Mouse (Mus musculus) hindbrain, embryonic 16.5 days (tissue): ENCODE measurements at regions not wholly inside any gene's neighbourhood (a gene's known extent, or its start where the extent isn't known, plus 50 kb on each side); places are given as distances from the start of the nearest gene placed in this dataset.
"Not testable (repeated sequence)": the region's sequence is repeated elsewhere in the genome, so short reads cannot be mapped to it uniquely, and the experiment has no call there.

Experiments used
- ATAC-seq: fragments of 200-750 bp; cut with Nextera tagmentation; 2 replicates; pipeline ENCODE4 v1.8.0; 2017; ENCODE audit warnings: moderate TSS enrichment, moderate library complexity
- H3K27ac ChIP-seq: fragments of 300-500 bp; sonication (generic); 2 replicates; pipeline ENCODE4 v1.5.1; 2014; ENCODE audit warnings: low read depth, mild to moderate bottlenecking, control low read depth, low read length, moderate library complexity
- H3K27me3 ChIP-seq: fragments of 300-500 bp; sonication (generic); replicated peaks from 2 replicates; pipeline ENCODE4 v1.6.1; 2014; ENCODE audit warnings: low read length; ENCODE audit not compliant: control insufficient read depth, insufficient read depth
- H3K36me3 ChIP-seq: fragments of 300-500 bp; sonication (generic); 2 replicates; pipeline ENCODE4 v1.6.1; 2014; ENCODE audit warnings: mild to moderate bottlenecking, low read length, moderate library complexity, mixed read lengths; ENCODE audit not compliant: control insufficient read depth, insufficient read depth
- H3K4me1 ChIP-seq: fragments of 300-500 bp; sonication (generic); 2 replicates; pipeline ENCODE4 v1.6.1; 2014; ENCODE audit warnings: low read depth, low read length; ENCODE audit not compliant: control insufficient read depth, insufficient read depth
- H3K4me2 ChIP-seq: fragments of 300-500 bp; sonication (generic); 2 replicates; pipeline ENCODE4 v1.6.1; 2014; ENCODE audit warnings: mild to moderate bottlenecking, low read length, control low read depth, moderate library complexity
- H3K4me3 ChIP-seq: fragments of 300-500 bp; sonication (generic); 2 replicates; pipeline ENCODE4 v1.5.1; 2014; ENCODE audit warnings: mild to moderate bottlenecking, low read length, control low read depth, moderate library complexity
- H3K9ac ChIP-seq: fragments of 300-500 bp; sonication (generic); 2 replicates; pipeline ENCODE4 v1.6.1; 2014; ENCODE audit warnings: low read depth, mild to moderate bottlenecking, control low read depth, low read length, moderate library complexity
- H3K9me3 ChIP-seq: fragments of 300-500 bp; sonication (generic); 2 replicates; pipeline ENCODE4 v1.6.1; 2014; ENCODE audit warnings: mild to moderate bottlenecking, low read length, moderate library complexity; ENCODE audit not compliant: control insufficient read depth
- WGBS: fragments of 180-500 bp; shearing (Covaris S2); extraction: QIAGEN DNeasy Blood & Tissue Kit; methylation state at CpG from one replicate; pipeline ENCODE4 v1.1.7; 2014; 5-methylcytosine and 5-hydroxymethylcytosine counted together

- H3K4me3 ChIP-seq: no peak overlapping the region
- H3K36me3 ChIP-seq: no peaks in the 10 kb centered on the region
- no peaks in the 10 kb centered on the region for H3K27me3 ChIP-seq
- H3K4me1 ChIP-seq: no peaks in the 10 kb centered on the region
- no peak overlapping the region for H3K9ac ChIP-seq
- WGBS: 67% methylated on average over 1 of the region's 1 CpGs
- H3K4me2 ChIP-seq: no peak overlapping the region
- no peak overlapping the region for H3K27ac ChIP-seq
- H3K9me3 ChIP-seq: no peaks in the 10 kb centered on the region
- ATAC-seq: no peak
Measured at GRCm38 (mm10) chr2:98263641-98264040, 398.4 kb upstream of the Gm10801 start.

DNA sequence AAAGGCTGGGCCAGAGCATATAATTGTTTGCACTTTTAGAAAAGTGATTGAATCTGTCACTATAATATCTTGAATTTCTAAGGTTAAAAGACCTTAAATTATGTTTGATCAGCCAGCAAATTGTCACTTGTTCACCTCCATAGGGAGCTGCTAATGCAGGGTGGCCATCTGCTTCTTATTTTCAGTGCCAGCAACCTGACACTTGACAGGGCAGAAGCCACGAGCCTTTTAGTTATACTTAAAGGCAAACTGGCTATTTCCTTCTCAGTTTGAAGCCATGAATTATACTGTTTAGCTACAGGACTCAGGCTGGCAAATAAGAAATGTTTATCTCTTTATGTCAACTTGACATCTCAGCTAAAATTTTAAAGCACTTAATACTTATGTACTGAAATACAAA, 392.5 kb upstream of the Gm10801 start:
- no peak overlapping the region for H3K4me2 ChIP-seq
- no peaks in the 10 kb centered on the region for H3K27me3 ChIP-seq
- ATAC-seq: no peak
- H3K27ac ChIP-seq: no peak overlapping the region
- WGBS: 41% methylated on average over 1 of the region's 1 CpGs
- H3K9me3 ChIP-seq: no peaks in the 10 kb centered on the region
- H3K4me3 ChIP-seq: no peak overlapping the region
- no peak overlapping the region for H3K9ac ChIP-seq
- H3K36me3 ChIP-seq: no peaks in the 10 kb centered on the region
- H3K4me1 ChIP-seq: no peaks in the 10 kb centered on the region

GRCm38 (mm10) chr2:98286796-98287352, 375.2 kb upstream of the Gm10801 start:
- 88% methylated on average over 3 of the region's 3 CpGs for WGBS
- no peaks in the 10 kb centered on the region for H3K4me1 ChIP-seq
- no peak overlapping the region for H3K27ac ChIP-seq
- H3K36me3 ChIP-seq: no peaks in the 10 kb centered on the region
- no peaks in the 10 kb centered on the region for H3K9me3 ChIP-seq
- H3K4me3 ChIP-seq: no peak overlapping the region
- no peaks in the 10 kb centered on the region for H3K27me3 ChIP-seq
- no peak overlapping the region for H3K4me2 ChIP-seq
- no peak for ATAC-seq
- no peak overlapping the region for H3K9ac ChIP-seq

DNA sequence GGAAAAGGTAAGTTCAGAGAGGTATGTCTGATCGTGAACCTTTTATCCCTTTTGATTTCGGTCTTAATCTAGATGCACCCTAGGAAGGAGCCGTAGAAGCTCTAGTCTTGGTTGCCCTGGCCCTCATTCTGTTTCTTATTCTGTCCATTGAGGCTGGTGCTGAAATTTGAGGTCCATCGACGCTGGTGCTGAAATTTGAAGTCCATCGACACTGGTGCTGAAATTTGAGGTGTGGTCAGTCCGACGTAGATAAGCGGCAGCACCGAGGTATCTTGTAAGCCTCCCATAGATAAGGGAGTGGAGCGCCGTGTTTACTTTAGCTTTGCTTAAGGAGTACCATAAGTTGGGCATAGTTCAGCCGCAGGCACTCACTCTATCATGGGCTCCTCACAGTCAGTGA, 332.0 kb upstream of the Gm10801 start:
- H3K9me3 ChIP-seq: peaks cover 10% of the 10 kb centered on the region; the same call in 1 of the 2 replicates
- not testable (repeated sequence) for H3K27ac ChIP-seq, H3K4me1 ChIP-seq, H3K36me3 ChIP-seq, H3K4me3 ChIP-seq, H3K4me2 ChIP-seq, H3K27me3 ChIP-seq, H3K9ac ChIP-seq, ATAC-seq
- WGBS: 89% methylated on average over 13 of the region's 13 CpGs

DNA sequence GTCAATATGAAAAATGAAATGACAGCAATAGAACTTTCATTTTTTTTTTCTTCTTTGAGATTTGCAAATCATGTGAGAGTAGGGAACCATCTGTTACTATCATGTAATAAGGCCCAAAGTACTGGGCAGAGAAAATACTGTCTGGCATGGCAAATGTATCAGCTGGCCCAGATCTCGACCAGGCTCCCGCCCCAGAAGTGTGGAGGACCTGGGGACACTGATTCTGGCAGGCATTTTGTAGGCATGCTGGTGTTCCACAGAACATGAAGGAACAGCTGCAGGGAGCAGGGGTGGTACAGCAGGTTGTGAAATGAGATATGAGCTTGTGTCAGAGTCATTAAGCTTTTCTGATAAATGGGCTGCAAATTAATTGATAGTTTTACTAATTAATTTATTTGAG, 307.8 kb upstream of the Gm10801 start:
- Histone ChIP-seq H3K27ac (no peak overlapping the region), H3K4me1 (no peaks in the 10 kb centered on the region), H3K9ac (no peak overlapping the region), H3K36me3 (no peaks in the 10 kb centered on the region), H3K4me2 (no peak overlapping the region), H3K4me3 (no peak overlapping the region), H3K9me3 (0 out of 2 replicates have a peak, but pooled peaks cover 2% of the 10 kb centered on the region), H3K27me3 (no peaks in the 10 kb centered on the region)
- 64% methylated on average over 2 of the region's 2 CpGs for WGBS
- peak; percentile 93 for ATAC-seq

- H3K9me3 ChIP-seq: no peaks in the 10 kb centered on the region
- H3K9ac ChIP-seq: no peak overlapping the region
- no peaks in the 10 kb centered on the region for H3K27me3 ChIP-seq
- no peak for ATAC-seq
- no peak overlapping the region for H3K27ac ChIP-seq
- H3K4me3 ChIP-seq: no peak overlapping the region
- no peak overlapping the region for H3K4me2 ChIP-seq
- no peaks in the 10 kb centered on the region for H3K4me1 ChIP-seq
- no peaks in the 10 kb centered on the region for H3K36me3 ChIP-seq
- WGBS: 70% methylated on average over 1 of the region's 1 CpGs
Measured at GRCm38 (mm10) chr2:98379211-98379610, 282.8 kb upstream of the Gm10801 start.
